Mouse (Mus musculus) cerebellum, postnatal 36 days (tissue): ENCODE results near the gene Ing5.
"Not testable (repeated sequence)": the region's sequence is repeated elsewhere in the genome, so short reads cannot be mapped to it uniquely, and the experiment has no call there.

Experiments used
- DNase-seq, 2 experiments: peaks; one replicate each; pipeline ENCODE4 v3.0.0; 2021 to 2022; ENCODE audit warnings: mixed read lengths in 2 of 2

The Ing5 gene

DNA sequence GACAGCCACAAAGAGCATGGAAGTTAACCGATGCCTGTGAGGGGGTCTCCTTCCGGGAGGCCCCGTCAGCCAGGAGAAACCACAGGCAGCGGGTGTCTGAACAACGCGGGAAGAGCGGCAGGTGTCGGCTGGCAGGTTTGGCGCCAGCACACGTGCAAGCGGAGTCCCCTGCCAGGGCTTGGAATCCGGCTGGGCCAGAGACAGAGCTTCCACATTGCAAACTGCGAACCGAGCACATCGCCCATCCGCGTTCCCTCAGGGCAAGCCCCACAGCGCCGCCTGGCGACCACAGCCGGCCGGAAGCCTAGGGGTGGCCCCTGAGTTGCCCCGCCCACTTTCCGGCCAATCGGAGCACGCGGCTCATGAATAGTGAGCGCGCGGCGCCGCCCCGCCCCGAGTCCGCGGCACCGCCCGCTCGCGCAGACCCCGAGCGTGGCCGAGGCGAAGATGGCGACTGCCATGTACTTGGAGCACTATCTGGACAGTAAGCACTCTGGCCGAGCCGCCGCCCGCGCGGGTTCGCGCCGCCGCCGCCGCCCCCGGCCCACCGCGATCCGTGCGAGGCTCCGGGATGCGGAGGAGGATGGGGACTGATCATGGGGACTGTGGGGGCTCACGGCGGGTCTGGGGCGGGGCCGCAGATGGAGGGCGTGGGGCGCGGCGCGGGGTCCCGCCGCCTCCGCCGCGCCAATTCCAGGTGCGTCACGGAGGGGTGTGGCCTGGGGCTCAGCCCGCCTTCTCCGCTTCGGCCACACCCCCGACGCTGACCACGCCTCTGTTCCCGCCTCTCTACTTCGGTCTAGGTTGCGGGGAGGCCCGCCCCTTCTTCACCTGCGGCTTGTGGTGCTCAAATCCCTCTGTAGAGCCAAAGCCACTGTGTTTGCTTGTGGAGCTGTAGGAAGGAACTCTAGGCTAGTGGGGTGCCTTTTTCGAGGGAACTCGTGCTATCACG is at the start of gene Ing5:
TSS of gene Ing5 (plus strand) at position 410 of the 952 bp plus-strand sequence.
- DNase-seq: peak; percentile 100

DNA sequence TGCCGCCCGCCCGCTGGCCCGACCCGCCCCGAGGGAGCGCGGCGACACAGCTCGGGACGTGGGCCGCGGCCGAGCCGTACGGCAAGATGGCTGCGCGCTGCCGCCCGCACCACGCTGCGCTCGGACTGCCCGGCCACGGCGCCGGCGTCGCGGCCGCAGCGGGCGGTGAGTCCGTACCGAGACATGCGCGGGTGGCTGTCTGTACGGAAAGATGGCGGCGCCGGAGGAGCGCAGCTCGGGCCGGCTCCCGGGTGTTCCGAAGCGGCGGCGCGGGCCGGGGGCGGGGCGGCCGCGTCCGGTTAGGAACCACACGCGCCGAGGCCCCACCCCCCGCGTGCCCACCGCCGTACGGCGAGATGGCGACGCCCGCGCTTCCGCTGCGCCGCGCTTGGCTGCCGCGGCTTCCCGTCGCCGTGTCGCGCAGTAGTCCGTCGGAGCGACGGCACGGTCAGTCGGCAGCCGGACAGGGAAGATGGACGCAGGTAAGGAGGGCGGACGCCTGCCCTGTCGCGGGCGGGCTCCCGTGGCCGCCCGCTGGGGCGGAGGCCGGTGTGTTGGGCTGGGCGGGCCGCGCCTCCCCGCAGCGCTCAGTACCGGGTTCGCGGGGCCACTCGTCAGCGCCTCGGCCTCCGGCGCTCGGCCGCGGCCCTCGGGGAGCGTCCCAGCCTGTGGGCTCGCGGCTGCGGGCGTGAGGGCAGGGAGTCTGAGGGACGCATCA is 49.0 kb upstream of the Ing5 start, which contains the start of gene Thap4:
TSS of gene Thap4 (minus strand) at position 292 of the 718 bp plus-strand sequence.
- DNase-seq: peak; percentile 90 to 96

DNA sequence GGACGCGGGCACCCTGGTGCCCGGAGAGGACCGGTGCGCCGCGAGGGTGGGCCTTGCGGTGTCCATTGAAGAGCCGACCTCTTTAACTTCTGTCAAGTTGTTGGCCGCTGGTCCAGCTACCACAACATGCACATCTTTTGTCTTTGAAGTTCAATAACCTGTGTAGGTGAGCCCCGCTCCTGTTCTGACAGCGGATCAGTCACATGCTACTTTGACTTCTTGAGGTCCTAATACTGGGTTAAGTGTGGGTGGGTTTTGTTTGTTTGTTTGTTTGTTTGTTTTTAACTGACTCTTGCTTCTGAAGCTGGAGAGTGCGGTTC is 48.5 kb upstream of the Ing5 start:
- DNase-seq: no peak

DNA sequence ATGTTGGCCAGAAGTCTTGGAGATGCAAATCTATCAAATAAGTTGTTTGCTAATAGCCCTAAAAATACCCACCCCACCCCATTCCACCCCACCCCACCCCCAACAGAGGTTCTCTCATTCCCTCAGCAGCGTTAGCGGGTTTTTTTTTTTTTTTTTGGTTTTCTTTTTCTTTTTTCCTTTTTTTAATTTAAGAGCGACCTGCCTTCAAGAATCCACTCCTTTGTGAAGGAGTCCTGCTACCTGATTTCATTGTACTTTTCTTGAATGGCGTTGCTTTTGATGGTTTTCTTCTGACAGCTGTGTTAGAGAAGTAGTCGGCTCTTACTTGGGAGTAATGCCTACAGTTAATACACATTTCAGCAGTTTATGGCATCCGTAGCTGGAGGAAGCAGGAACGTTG is 48.1 kb upstream of the Ing5 start:
- DNase-seq: no peak

DNA sequence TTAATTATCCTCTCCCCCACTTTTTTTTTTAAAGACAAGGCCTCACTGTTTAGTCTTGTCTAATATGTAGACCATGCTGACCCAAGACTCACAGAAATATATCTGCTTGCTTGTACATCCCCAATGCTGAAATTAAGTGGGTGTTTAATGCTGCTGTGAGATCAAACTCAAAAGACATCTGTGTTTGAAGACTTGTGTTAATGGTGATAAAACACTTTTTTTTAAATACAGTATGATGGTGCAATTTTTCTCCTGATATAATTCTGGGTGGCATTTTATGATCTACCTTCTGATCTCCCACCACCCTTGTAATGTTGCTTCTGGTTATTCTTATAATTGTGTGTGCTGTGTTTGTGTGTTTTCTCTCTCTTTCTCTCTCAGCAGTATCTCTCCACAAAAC is 47.6 kb upstream of the Ing5 start:
- DNase-seq: no peak

DNA sequence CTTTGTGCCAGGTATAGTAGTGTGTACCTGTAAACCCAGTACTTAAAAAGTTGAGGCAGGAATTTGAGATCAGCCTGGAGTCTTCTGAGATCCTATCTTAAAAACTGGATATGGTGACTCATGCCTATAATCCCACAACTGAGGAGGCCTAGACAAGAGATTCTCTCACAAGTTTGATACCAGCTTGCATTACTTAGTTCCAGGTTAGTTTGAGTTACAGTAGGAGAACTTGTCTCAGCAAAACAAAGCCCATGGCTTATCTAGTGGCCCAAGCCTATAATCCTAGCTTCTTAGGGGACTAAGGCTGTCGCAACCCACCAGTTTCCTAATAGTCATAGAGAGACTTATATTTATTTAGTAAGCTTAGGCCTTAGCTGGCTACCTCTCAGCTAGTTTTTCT is 43.7 kb upstream of the Ing5 start:
- no peak for DNase-seq

DNA sequence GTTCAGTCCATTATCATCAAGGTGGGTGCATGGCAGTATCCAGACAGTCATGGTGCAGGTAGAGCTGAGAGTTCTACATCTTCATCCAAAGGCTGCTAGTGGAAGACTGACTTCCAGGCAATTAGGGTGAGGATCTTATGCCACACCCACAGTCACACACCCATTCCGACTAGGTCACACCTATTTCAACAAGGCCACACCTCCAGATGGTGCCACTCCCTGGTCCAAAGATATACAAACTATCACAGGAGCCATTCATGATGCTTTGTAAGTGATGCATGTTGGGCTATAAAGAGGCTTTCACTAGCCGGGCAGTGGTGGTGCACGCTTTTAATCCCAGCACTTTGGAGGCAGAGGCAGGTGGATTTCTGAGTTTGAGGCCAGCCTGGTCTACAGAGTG is 40.2 kb upstream of the Ing5 start:
- DNase-seq: not testable (repeated sequence)

DNA sequence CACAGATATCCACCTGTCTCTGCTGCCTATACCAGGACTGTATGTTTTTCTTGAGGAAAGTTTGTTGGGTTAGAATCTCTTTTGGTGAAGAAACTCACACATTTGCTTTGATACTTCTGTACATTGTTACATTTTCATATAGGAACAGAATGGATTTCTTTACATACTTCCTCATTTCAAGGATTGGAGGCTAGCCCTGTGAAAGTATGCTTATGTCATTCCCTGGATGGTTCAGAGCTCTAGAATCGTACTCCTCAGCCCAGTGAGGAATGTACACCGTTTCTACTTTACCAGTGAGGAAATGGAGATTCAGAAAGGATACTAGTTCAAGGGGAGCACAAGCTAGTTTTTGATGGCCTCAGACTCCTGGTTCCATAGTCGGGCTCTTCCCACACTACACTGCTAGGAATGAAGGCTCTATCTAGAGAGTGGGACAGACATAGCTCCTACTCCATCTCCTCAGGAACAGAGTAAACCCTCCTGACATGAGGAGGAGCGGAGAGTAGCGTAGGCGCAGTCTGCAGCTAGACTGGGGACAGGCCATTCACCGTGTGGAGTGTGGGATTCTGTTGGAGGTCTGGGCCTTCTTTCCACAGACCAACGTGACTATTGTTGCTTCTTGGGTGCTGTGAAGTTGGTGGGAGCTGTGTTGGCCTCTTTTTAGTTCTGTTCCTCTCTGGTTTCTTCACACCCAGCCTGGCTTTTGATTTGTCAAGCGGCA is 38.7 kb upstream of the Ing5 start:
- DNase-seq: no peak

DNA sequence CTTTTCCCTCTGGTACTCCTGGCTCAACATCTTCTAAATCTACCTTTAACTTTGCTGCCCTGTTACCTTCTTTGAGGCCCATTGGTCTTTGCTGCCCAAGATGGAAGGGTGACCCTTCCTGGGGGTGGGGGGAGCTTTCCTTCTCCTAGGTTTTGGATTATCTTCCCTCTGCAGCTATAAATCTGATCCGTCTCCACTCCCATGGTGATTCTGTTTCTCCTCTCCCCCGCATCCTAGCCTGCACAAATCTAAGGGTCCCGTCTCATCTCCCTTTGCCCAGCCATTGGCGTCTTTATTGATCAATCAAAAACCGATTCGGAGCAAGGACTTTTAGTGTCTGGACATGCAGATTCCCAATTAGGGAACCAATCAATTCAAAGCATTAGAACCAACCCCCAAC is 36.2 kb upstream of the Ing5 start:
- DNase-seq: no peak

DNA sequence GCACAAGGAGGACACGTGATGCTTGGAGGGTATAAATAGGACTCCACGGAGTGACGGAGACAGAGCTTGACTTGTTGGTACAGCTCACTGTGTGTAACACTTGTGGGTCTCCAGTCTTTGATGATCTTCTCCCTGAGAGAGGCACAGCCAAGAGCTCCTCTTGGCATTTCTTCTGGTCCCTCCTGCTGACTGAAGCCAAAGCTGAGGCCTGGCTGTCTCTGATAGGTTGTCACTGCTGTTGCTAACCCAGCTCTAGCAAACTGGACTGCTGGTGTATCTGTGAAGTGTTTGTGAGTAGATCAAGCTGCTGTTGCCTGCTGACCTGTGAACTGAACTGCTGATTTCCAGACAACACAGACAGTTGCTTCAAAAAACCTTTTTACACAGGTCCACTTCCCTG is 33.9 kb upstream of the Ing5 start:
- no peak for DNase-seq

DNA sequence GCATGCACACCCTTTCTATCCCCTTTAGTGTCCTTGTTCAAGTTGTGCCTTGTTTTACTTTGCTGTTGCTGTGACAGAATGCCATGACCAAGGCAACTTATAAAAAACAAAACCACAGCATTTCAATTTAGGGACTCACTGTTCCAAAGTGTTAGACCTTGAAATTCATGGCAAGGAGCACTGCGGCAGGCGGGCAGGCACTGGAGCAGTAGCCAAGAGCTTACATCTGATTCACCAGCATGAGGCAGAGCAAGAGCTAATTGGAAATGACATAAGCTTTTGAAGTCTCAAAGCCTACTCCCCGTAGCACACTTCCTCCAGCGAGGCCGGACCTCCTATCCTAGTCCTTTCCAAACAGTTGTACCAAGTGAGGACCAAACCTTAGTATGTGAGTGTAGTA is 27.1 kb upstream of the Ing5 start:
- DNase-seq: no peak

DNA sequence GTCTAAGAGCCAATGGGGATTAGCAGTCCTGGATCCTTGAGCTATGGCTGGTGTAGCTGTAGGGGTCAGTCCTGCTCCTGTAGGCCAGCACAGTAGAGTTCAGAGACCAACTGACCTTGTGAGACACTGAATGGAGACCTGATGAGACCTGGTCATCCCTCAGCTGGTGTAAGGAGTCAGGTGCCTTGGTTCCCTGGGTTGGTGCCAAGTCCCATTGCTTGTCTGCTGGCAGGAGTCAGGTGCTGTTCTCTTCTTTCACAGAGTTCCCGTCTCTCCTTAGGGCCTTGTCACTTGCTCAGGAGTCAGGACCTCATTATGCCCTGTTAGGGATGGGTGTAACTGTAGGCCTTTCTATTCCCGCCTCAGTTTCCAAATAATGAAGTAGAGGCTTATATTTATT is 16.9 kb upstream of the Ing5 start:
- peak in 1 of 2 experiments; percentile 16 for DNase-seq

DNA sequence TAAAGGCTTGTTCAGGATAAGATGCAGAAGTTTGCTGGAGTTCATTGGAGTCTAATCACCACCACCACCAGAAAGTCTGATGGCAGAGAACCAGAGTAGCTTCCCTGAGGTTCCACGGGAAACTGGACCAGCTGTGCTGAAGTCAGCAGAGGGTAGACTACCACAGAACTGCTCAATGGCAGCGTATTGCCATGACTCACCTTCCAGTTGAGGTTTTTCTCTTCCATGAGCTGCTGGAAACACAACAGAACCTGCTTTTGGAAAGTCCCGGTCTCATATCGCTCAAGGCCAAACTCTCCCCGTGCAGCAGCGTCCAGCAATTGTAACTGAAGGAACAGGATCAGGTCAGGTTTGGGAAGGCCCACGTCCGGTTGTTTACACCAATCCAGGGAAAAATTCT is 9.2 kb upstream of the Ing5 start:
- no peak for DNase-seq

DNA sequence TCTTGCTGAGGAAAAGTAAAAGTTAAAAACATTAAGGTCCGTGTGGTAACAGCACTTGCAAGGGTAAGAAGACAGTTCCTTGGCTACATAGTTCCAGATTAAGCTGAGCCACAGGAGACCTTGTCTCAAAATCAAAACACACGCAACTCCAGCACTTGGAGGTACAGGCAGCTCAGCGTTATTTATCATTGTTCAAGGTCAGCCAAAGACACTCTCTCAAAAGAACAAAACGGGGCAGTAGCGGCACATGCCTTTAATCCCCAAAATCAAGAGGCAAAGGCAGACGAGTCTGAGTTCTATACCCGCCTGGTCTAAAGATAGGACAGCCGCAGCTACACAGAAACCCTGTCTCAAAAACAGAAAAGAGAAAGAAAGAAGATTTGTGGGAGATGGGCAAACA is 7.9 kb upstream of the Ing5 start:
- no peak for DNase-seq

DNA sequence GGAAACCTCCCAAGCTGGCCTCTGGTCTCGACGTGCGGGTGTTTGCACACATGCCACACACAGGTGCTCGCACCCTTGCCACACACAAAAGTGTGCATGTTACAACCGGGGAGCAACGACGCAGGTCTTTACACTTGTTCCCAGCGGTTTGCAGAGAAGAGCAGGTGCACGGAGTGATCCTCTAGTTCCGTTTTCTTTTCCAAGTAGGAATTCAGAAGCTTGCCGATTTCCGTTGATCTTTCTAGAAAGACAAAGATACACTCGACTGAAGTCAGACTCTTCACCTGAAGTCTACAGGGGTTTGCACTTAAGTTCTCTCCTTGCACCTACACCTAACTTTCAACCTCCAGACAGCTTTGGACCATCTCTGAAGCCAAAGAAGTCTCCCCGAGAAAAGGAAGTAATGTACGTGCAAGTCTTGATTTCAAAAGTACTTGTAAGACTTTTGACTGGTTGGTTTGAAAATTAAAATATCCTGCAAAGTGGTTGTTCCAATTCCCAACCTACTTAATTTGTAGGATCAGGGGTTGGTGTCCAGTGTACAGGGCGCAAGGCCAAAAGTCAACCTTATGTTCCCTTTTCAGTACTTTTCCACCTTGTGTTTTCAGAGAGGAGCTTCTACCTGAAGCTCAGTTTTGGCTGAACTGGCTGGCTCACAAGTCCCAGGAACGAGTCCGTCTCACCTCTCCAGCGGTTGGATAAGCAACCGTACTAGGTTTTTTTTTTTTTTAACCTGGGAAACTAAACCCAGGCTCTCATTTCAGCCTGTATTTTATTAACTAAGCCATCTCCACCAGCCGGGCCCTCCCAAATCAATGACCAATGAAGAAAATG is 2.9 kb upstream of the Ing5 start:
- DNase-seq: no peak

DNA sequence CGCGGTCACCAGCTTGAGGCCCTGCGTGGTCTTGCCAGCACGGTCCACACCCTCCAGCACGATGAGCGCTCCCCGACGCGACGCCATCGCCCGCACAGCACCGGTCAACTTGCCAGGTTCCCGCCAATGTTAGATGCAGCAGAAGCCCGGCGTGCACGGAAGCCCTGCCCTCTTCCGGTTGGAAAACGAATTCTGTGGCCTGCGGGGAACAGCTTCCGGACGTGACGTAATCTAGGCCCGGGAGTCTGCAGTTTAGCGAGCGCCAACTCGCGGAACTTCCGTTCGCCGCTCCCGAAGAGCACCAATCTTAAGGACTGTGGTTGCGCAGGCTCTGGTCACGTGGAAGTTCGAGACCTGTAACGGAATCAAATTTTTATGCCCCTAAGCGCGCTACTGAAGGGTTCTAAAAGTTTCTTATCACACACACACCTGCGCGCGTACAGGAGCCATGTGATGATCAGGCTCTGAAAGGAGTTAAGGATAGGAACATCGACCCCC is 2.0 kb upstream of the Ing5 start, which contains the start of gene Dtymk:
TSS of gene Dtymk (minus strand) at position 194 of the 498 bp plus-strand sequence.
- DNase-seq: peak; percentile 90 to 91

DNA sequence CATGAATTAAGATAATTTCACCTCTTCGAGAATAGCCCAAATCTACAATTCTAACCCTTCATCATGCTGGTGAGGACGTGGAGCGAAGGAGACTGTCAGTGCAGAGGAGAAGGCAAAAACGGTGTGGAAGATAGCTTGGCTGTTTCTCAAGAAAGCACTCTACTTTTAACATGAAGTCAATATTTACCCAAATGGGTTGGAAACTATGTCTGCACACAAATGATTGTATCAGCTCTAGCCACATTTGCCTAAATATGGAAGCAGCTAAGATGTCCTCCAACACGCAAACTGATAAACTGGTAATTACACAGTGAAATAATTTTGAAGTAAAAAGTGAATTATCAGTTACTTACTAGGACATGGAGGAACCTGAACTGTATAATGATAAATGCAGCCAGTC is 994 bp upstream of the Ing5 start:
- no peak for DNase-seq

DNA sequence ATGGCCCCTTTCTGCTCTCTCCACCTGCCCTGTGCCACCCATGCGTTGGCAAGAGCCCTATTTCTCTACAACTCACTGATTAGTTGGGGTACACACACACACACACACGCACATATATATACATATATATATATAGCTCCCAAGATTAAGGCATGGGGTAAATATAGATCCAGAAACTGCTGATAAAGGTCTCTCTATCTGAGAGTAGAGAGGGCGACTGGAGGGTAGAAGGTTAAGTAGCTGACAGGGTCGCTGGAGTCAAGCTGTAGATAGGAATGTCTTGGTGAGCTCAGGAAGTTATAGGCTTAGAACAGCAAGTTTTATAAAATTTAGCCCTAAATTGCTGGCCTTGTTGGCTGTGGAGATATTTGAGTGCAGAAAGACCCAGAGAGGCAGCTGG is 1.1 kb downstream of the Ing5 start:
- no peak for DNase-seq

DNA sequence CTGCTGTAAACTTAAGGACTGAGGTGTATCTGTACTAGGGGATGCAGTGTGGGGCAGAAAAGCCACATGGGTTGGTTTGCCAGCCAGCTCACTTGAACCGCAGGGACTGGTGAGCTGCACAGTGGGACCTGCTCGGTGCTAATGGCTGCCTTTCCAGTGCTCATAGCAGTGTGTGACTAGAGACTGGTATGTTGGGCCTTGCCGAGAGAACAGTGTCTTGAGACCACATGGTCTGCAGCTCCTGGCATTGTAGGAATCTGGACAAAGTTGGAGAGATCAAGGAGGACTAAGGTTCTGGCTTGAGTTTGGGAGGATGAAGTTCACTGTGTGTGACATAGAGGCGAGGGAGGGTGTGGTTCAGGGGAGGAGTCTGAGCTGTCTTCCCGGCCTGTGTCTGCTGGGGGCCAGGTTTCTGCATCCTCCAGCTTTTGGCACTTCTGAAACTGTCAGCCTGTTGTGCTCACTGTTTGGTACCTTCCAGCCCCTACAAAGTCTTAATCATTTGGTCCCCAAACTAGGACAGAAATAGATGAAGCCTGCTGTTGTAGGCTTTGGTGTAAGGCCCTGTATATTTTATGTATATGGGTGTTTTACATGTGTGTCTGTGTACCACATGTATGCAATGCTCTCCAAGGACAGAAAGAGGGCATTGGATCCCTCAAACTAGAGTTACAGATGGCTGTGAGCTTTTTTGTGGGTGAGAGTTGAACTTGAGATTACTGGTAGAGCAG is 1.6 kb downstream of the Ing5 start:
- DNase-seq: no peak

DNA sequence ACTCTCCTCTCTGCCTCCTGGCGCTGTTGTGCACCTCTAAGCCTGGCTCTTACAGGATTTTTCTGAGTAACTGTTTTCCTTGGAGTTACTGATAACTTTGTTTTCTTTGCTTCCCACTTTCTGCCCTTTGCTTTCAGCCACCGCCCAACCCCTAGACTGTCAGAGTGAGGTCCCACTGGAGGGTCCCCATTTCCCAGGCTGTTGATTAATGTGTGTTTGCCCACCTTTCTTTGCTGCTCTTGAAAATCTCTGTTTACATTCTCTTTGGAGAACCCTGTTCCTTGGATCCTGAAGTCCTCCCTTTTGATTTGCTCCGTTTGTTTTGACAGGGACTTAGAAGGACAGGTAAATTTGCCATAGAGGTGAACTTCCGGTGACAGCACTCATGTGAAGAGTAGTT is 5.1 kb downstream of the Ing5 start:
- DNase-seq: no peak

DNA sequence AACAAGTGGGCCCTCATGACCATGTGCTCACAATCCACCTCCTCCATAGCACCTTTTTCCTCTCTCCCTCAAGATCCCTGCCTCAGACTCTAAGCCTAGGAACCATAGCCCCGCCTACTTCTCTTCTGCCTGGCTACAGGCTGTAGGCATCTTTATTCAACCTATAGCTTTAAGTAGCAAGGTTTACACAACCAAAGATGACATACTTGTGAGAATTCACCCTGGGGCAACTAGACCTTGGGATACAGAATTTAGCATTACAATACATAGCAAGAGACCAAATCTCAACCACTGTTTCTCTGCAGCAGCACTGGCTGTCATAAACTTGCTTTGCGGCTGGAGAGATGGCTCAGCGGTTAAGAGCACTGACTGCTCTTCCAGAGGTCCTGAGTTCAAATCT is 6.2 kb downstream of the Ing5 start:
- no peak for DNase-seq
